Mouse (Mus musculus): Measurements from ENCODE around the gene Paqr6.

Paqr6 gene

GRCm38 (mm10) chr3:88412636-88413035 is 48.3 kb downstream of the Paqr6 start:
- no peak for DNase-seq

- no peak for DNase-seq
Observed at GRCm38 (mm10) chr3:88415668-88416067, 51.3 kb downstream of the Paqr6 start.

DNA sequence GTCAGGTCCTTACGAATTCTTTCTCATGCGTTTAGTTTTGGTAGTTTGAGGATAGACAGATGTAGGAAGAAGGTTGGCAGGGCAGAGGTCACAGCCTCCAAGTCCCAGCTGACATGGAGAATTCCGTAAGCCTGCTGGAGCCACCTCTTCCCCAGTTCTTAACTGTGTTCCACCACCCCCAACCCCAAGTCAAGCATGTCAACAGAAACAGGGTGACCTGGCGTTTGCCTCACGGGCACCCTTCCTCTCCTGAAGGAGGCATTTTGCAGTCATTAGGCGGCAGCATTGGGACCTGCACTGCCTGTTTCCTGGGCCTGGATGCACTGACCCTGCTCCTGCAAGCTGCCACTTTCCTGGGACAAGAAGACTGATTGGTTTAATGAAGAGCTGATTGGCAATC is 53.6 kb downstream of the Paqr6 start:
- no peak for DNase-seq

Data from thymus, postnatal 4 days (tissue).